Mouse (Mus musculus) embryonic facial prominence, embryonic 10.5 days (tissue): ENCODE data around the gene Pdia4. TPM values are rescaled to one million over a fixed set of nuclear protein-coding genes. Genes with fewer than 3 reads are reported as not detected.

ENCODE experiments used
- DNase-seq: peaks from one replicate; pipeline ENCODE4 v3.0.0-alpha.2; 2017; ENCODE audit warnings: low spot score
- H3K27ac ChIP-seq: fragments of 300-500 bp; sonication (generic); replicated peaks from 2 replicates; pipeline ENCODE4 v1.5.1; 2016; ENCODE audit warnings: mild to moderate bottlenecking
- H3K27me3 ChIP-seq: fragments of 300-500 bp; sonication (generic); replicated peaks from 2 replicates; pipeline ENCODE4 v1.6.1; 2016; ENCODE audit warnings: low read depth, mild to moderate bottlenecking; ENCODE audit not compliant: poor library complexity, severe bottlenecking
- H3K36me3 ChIP-seq: fragments of 300-500 bp; sonication (generic); replicated peaks from 2 replicates; pipeline ENCODE4 v1.6.1; 2016; ENCODE audit warnings: mild to moderate bottlenecking, moderate library complexity
- H3K4me1 ChIP-seq: fragments of 300-500 bp; sonication (generic); 2 replicates; pipeline ENCODE4 v1.6.1; 2016
- H3K4me3 ChIP-seq: fragments of 300-500 bp; sonication (generic); 2 replicates; pipeline ENCODE4 v1.5.1; 2016; ENCODE audit warnings: mild to moderate bottlenecking, moderate library complexity
- H3K9me3 ChIP-seq: fragments of 300-500 bp; sonication (generic); 2 replicates; pipeline ENCODE4 v1.6.1; 2016; ENCODE audit warnings: mild to moderate bottlenecking
- WGBS: fragments of 180-500 bp; shearing (Covaris S2); methylation state at CpG from one replicate; pipeline ENCODE4 v1.1.7; 2016; 5-methylcytosine and 5-hydroxymethylcytosine counted together
- polyA plus RNA-seq: library from polyadenylated mRNA; unstranded; fragments of >200 nt; fragmentation: Nextera tagmentation; extraction: Ambion mirVana; gene quantifications from 2 replicates; pipeline ENCODE4 v1.2.1, GENCODE M21; 2016

The Pdia4 gene
- polyA plus RNA-seq, 1 experiment from 2014 or later, result 323 TPM

- H3K36me3 ChIP-seq, result peaks cover 81% of the 10 kb centered on the region
- no peaks in the 10 kb centered on the region for H3K27me3 ChIP-seq
- no peak overlapping the region for H3K27ac ChIP-seq
- no peak overlapping the region for H3K4me3 ChIP-seq
- H3K9me3 ChIP-seq, result no peaks in the 10 kb centered on the region
- WGBS, result 89% methylated on average over 2 of the region's 2 CpGs
- DNase-seq, result no peak
- H3K4me1 ChIP-seq, result peaks cover 31% of the 10 kb centered on the region
These were observed 5.8 kb downstream of the Pdia4 start for GRCm38 (mm10) chr6:47807419-47807818.

DNA sequence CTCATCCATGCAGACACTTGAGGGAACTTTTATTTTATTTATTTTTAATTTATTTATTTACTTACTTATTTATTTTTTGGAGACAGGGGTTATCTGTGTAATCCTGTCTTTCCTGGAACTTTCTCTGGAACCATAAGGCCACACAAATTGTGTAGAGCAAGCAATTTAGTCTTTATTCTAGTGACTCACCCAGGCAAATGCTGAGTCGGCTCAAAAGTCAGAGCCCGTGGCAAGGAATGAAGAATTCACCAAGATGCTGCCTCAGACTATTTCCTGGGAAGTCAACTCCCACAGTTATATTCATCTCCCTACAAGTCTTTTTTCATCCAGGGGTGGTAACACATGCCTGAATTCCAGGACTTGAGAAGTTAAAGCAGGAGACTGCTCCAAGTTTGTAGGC is 7.7 kb downstream of the Pdia4 start:
- peaks cover 16% of the 10 kb centered on the region for H3K4me1 ChIP-seq
- WGBS, result 86% methylated on average over 2 of the region's 2 CpGs
- peaks cover 99% of the 10 kb centered on the region for H3K36me3 ChIP-seq
- H3K9me3 ChIP-seq, result no peaks in the 10 kb centered on the region
- no peak overlapping the region for H3K27ac ChIP-seq
- H3K27me3 ChIP-seq, result no peaks in the 10 kb centered on the region
- DNase-seq, result no peak
- H3K4me3 ChIP-seq, result no peak overlapping the region

GRCm38 (mm10) chr6:47799079-47799478 is 14.2 kb downstream of the Pdia4 start:
- Histone ChIP-seq H3K27ac (no peak overlapping the region), H3K9me3 (no peaks in the 10 kb centered on the region), H3K36me3 (peaks cover 99% of the 10 kb centered on the region), H3K4me3 (no peak overlapping the region), H3K4me1 (no peaks in the 10 kb centered on the region), H3K27me3 (no peaks in the 10 kb centered on the region)
- peak; percentile 66 for DNase-seq
- WGBS, result 60% methylated on average over 6 of the region's 6 CpGs

- no peaks in the 10 kb centered on the region for H3K4me1 ChIP-seq
- H3K9me3 ChIP-seq, result no peaks in the 10 kb centered on the region
- 67% methylated on average over 10 of the region's 10 CpGs for WGBS
- peaks cover 72% of the 10 kb centered on the region for H3K36me3 ChIP-seq
- no peak overlapping the region for H3K4me3 ChIP-seq
- H3K27me3 ChIP-seq, result no peaks in the 10 kb centered on the region
- no peak for DNase-seq
- H3K27ac ChIP-seq, result no peak overlapping the region
These were observed 19.0 kb downstream of the Pdia4 start for GRCm38 (mm10) chr6:47794106-47794830.

GRCm38 (mm10) chr6:47793284-47793683 is 19.9 kb downstream of the Pdia4 start:
- peaks cover 7% of the 10 kb centered on the region for H3K4me1 ChIP-seq
- no peaks in the 10 kb centered on the region for H3K27me3 ChIP-seq
- no peak overlapping the region for H3K27ac ChIP-seq
- H3K36me3 ChIP-seq, result peaks cover 62% of the 10 kb centered on the region
- H3K4me3 ChIP-seq, result no peak overlapping the region
- 86% methylated on average over 5 of the region's 5 CpGs for WGBS
- no peaks in the 10 kb centered on the region for H3K9me3 ChIP-seq
- DNase-seq, result no peak

DNA sequence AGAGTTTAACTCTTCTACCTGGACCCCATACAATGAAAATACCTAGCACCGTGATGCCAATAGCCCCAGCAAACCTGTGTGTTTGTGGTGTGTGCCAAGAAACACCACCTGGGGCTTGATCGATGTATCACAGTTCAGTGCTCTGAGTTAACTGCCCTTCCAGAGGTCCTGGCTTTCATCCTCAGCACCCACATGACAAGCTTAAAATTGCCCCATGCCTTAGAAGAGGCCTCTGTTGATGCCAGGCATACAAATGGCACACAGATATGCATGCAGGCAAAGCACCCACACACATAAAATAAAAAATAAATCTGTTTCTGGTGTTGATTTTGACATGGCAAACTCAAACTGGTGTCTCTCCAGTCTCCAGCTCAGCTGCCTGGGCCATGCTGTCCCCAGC is 20.7 kb downstream of the Pdia4 start:
- Histone ChIP-seq H3K36me3 (peaks cover 55% of the 10 kb centered on the region), H3K4me1 (peaks cover 7% of the 10 kb centered on the region), H3K4me3 (no peak overlapping the region), H3K27ac (no peak overlapping the region), H3K27me3 (no peaks in the 10 kb centered on the region), H3K9me3 (no peaks in the 10 kb centered on the region)
- DNase-seq, result no peak
- WGBS, result 92% methylated on average over 2 of the region's 2 CpGs

GRCm38 (mm10) chr6:47790745-47791144 is 22.5 kb downstream of the Pdia4 start:
- no peak for DNase-seq
- 60% methylated on average over 2 of the region's 2 CpGs for WGBS
- H3K27ac ChIP-seq, result no peak overlapping the region
- H3K4me1 ChIP-seq, result peaks cover 7% of the 10 kb centered on the region
- no peak overlapping the region for H3K4me3 ChIP-seq
- H3K36me3 ChIP-seq, result peaks cover 38% of the 10 kb centered on the region
- H3K9me3 ChIP-seq, result no peaks in the 10 kb centered on the region
- H3K27me3 ChIP-seq, result no peaks in the 10 kb centered on the region

GRCm38 (mm10) chr6:47788821-47789220 is 24.4 kb downstream of the Pdia4 start:
- Histone ChIP-seq H3K36me3 (peaks cover 19% of the 10 kb centered on the region), H3K4me1 (peaks cover 7% of the 10 kb centered on the region), H3K27me3 (no peaks in the 10 kb centered on the region), H3K4me3 (peak overlapping the region; percentile 61), H3K27ac (peak overlapping the region; percentile 93), H3K9me3 (no peaks in the 10 kb centered on the region)
- 47% methylated on average over 3 of the region's 3 CpGs for WGBS
- no peak for DNase-seq

DNA sequence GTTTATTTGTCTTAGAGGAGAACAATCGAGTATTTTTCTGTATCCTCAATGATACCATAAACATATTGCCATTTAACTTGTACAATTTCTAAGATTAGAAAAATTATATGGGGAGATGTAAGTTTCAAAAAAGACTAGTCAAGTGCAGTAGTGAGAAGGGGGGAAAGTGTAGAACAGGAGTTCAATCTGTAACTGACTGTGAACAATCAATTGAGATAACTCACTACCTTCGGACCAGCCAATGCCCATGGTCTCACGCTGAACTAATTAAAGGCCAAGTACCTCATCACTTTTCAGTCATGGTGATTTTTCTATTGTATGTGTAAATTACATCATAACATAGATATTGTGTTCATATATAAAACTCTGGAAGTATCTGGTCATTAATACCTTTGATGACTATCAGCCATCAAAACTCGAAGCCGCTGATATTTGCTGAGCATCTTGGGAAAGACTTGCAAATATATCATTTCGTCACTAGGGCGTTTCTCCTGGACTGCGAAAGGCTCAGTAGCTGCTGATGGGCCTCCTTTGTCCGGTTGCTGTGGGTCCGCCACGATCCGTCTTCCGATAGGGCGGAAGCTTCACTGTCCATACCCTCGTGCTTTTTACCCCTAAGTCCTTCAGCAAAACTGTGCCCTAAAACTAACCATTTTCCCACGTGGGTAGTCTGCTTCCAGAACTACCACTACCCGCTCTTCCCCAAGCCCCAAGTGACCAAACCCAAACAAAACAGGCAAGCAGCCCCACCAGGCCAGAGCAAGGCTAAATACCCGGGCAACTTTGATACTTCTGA is 25.1 kb downstream of the Pdia4 start:
- peak overlapping the region; percentile 61 for H3K4me3 ChIP-seq
- no peaks in the 10 kb centered on the region for H3K27me3 ChIP-seq
- H3K27ac ChIP-seq, result peak overlapping the region; percentile 93
- peak; percentile 85 for DNase-seq
- H3K4me1 ChIP-seq, result peaks cover 7% of the 10 kb centered on the region
- peaks cover 12% of the 10 kb centered on the region for H3K36me3 ChIP-seq
- H3K9me3 ChIP-seq, result no peaks in the 10 kb centered on the region
- WGBS, result 1% methylated on average over 18 of the region's 18 CpGs

DNA sequence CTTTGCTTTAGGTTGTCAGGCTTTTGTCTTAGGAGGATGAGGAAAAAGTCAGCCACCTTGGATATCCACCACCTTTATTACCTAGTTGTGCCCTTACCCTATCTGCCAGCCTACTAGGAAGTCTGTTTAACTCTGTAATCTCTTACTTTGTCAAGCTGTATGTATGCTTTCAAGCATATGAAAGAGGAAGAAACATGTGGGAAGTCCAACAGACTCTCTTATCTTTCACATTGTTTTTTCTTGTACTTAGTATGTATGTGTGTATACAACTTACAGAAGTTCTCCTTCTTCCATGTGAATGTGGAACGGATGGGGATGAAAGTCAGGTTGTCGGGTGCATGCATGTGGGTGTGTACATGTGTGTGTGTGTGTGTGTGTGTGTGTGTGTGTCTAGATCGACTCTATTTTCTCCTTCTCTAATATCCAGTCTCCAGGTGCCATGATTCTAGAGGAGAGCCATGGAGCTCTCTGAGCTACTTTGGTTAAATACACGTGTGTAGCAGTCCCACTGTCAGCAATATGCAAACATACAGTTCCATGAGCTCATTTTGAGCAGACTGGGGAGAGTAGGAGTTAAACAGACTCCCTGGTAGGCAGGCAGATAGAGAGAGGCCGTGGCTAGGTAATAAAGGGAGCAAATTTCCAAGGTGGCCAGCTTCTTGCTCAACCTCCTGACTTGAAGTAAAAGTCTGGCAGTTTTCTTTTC is 28.4 kb downstream of the Pdia4 start:
- Histone ChIP-seq H3K4me1 (peaks cover 15% of the 10 kb centered on the region), H3K36me3 (no peaks in the 10 kb centered on the region), H3K9me3 (no peaks in the 10 kb centered on the region), H3K27ac (no peak overlapping the region), H3K4me3 (no peak overlapping the region), H3K27me3 (no peaks in the 10 kb centered on the region)
- 81% methylated on average over 5 of the region's 5 CpGs for WGBS
- no peak for DNase-seq

- Histone ChIP-seq H3K4me3 (peak overlapping the region; percentile 61), H3K27ac (peak overlapping the region; percentile 86), H3K9me3 (0 out of 2 replicates have a peak, but pooled peaks cover 3% of the 10 kb centered on the region), H3K27me3 (no peaks in the 10 kb centered on the region), H3K4me1 (0 out of 2 replicates have a peak, but pooled peaks cover 12% of the 10 kb centered on the region), H3K36me3 (no peaks in the 10 kb centered on the region)
- WGBS, result 1% methylated on average over 21 of the region's 21 CpGs
- peak; percentile 76 for DNase-seq
These were observed 31.9 kb downstream of the Pdia4 start for GRCm38 (mm10) chr6:47781091-47781968.
